Comparison of ENCODE assay signal across 15 mouse cellular contexts in the genomic region with DNA sequence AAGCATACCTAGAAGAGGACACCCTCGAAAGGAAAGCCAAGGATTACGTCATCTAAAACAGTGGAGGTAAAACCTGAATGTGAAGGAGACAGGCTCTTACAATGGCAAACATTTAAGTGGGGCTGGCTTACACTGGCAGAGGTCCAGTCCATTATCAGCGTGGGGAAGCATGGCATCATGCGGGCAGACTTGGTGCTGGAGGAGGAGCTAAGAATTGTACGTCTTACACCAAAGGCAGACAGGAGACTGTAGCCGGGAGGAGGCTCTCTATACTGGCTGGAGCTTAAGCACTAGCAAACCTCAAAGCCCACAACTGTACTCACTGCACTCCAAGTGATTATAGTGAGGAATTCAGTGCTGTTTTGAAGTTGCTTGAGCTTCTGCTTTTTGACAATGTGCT.
DNase-seq lines count a peak whose midpoint lies in the region; ATAC-seq lines count a peak whose summit lies in the region.
"Had no signal": no experiment of that assay in that cellular context is flagged by ENCODE, and none has a peak within 500 bp of the region (broad histone marks: within the 10 kb centered on the region; RNA-seq: fewer than 3 reads in every experiment).

No protein-coding gene starts in this region.

- no peak for ATAC-seq in heart, embryonic 12.5 days (ENCODE audit: insufficient number of reproducible peaks, low FRiP score)
- ATAC-seq in hematopoietic stem cell, adult 5-6 weeks (replicated peaks in 1 of 2; ENCODE audit: insufficient read depth in 1 of 2, low FRiP score in 2 of 2, low TSS enrichment in 1 of 2, low read depth in 1 of 2, poor library complexity in 2 of 2, severe bottlenecking in 2 of 2): peak; percentile 84 to 88
- ATAC-seq: Patski had no signal

- DNase-seq in heart, embryonic 10.5 days (ENCODE audit: low spot score): no peak
- peak; percentile 61 for DNase-seq in 416B (ENCODE audit: low read depth)
- DNase-seq in lung, postnatal 10 days: peak; percentile 63
- no peak for DNase-seq in gastrocnemius, adult 8-10 months (ENCODE audit: low spot score in 2 of 2)
- no peak for DNase-seq in left cerebral cortex, postnatal 4 days
- no peak for DNase-seq in layer of hippocampus, adult 18-20 months (ENCODE audit: low spot score in 2 of 2)
- DNase-seq: adrenal gland, postnatal 25 days; cerebellum, adult 11 months; spleen, adult 18-20 months; thymus, adult 2 months had no signal

- H3K27ac ChIP-seq in heart, embryonic 12.5 days (ENCODE audit: poor library complexity, severe bottlenecking): no peak overlapping the region
- H3K27ac ChIP-seq in heart, embryonic 10.5 days: no peak overlapping the region
- H3K27ac ChIP-seq: hindbrain, embryonic 13.5 days; limb, embryonic 15.5 days had no signal

- WGBS in heart, embryonic 12.5 days: 41% methylated on average over 6 of the region's 6 CpGs
- 68% methylated on average over 6 of the region's 6 CpGs for WGBS in heart, embryonic 10.5 days

- peaks cover 8% of the 10 kb centered on the region; the same call in 1 of the 2 replicates for H3K4me1 ChIP-seq in heart, embryonic 12.5 days (replicated peaks)
- no peaks in the 10 kb centered on the region for H3K4me1 ChIP-seq in heart, embryonic 10.5 days

- no peak overlapping the region for H3K9ac ChIP-seq in heart, embryonic 12.5 days
- H3K9ac ChIP-seq: hindbrain, embryonic 13.5 days; limb, embryonic 15.5 days had no signal

- no peak overlapping the region for H3K4me3 ChIP-seq in heart, embryonic 12.5 days
- H3K4me3 ChIP-seq in heart, embryonic 10.5 days: no peak overlapping the region
- H3K4me3 ChIP-seq: hindbrain, embryonic 13.5 days; limb, embryonic 15.5 days had no signal

- H3K4me2 ChIP-seq in heart, embryonic 12.5 days: peak overlapping the region; percentile 27; the same call in 1 of the 2 replicates
- H3K4me2 ChIP-seq: hindbrain, embryonic 13.5 days; limb, embryonic 15.5 days had no signal

- H3K36me3 ChIP-seq in heart, embryonic 12.5 days: no peaks in the 10 kb centered on the region
- H3K36me3 ChIP-seq in heart, embryonic 10.5 days: no peaks in the 10 kb centered on the region
- H3K36me3 ChIP-seq: hindbrain, embryonic 13.5 days; limb, embryonic 15.5 days had no signal

- no peaks in the 10 kb centered on the region for H3K9me3 ChIP-seq in heart, embryonic 12.5 days (replicated peaks)
- H3K9me3 ChIP-seq in heart, embryonic 10.5 days: no peaks in the 10 kb centered on the region
- H3K9me3 ChIP-seq: hindbrain, embryonic 13.5 days; limb, embryonic 15.5 days had no signal

- intact Hi-C loops in left cerebral cortex, postnatal 4 days (cut with DNase I): no loop called here

- H3K27me3 ChIP-seq in heart, embryonic 12.5 days (replicated peaks): no peaks in the 10 kb centered on the region
- H3K27me3 ChIP-seq in heart, embryonic 10.5 days (ENCODE audit: insufficient read depth, poor library complexity, severe bottlenecking): no peaks in the 10 kb centered on the region
- H3K27me3 ChIP-seq: hindbrain, embryonic 13.5 days; limb, embryonic 15.5 days; Patski had no signal

Comparison
In these comparisons a context has a peak if more than half of its experiments do, and no peak if none do; other contexts are left out.
1. DNase-seq: peak in 416B (single experiment) and lung, postnatal 10 days (single experiment); none in heart, embryonic 10.5 days (single experiment), gastrocnemius, adult 8-10 months (0 of 2), left cerebral cortex, postnatal 4 days (single experiment) and layer of hippocampus, adult 18-20 months (0 of 2).